Mouse (Mus musculus): ENCODE results near the gene Eif4e1b.

DNA sequence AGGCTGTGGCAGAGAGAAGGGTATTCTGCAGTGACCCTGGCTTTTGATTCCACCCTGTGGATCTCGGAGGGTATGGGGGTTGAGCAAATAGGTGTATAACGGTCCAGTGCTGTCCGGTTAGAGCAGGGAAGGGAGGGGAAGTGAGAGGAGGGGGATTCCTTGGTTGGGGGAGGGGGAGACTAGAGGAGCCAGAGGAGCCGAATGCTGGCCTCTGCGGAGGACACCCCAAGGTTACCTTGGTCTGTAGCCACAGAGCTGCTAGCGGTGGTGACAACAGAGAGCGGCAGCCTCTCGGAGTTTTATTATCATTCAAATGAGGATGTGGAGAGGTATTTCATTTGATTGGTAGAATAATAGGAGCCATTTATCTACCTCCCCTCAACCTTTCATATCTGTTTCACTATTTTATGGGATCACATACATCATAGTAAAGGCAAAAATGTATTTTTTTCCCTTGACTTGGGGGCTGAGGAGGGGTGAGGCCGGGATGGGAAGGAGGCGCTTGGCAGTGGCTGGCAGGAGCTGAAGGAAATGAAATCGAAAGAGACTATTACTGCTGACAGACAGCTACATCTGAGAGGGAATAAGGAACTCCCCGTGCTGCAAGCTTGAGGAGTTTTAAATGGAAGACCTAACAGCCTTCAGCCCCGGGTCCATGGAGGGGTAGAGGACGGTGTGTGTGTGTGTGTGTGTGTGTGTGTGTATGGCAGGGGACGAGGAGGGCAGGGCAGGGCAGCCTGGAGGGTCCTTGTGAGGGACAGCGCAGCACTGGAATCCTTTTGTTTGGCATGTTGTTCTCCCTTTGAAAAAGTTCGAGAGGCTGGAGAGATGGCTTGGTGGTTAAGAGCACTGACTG, 34.8 kb downstream of the Eif4e1b start:
- no peak for TF ChIP-seq CTCF (IDR thresholded peaks at IDR 0.05; ENCODE audit: control insufficient read depth, insufficient read depth, low read length)
- TF ChIP-seq POLR2A (IDR thresholded peaks at IDR 0.05; ENCODE audit: borderline replicate concordance, control insufficient read depth, low read depth, low read length) = no peak
